31 mouse cellular contexts compared by ENCODE assay signal in the genomic region with DNA sequence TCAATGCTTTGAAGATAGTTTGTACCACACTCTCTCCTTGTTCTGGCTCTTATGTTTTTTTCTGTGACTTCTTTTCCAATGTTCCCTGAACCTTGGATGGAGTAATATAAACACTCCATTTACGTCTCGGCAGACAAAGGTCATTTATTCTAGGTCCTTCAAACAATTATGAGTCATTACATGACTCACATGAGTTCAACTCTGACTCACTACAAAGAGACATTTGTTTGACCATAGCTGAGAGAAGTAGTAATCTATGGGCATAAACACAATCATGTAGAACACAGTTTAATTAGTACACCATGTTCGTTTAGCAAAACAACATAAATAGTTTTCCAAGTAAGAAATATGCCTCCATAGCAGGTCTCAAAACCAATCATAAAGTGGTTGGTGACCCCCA. TPM values are rescaled to one million over a fixed set of nuclear protein-coding genes. Genes with fewer than 3 reads are reported as not detected.
DNase-seq lines count a peak whose midpoint lies in the region; ATAC-seq and TF ChIP-seq lines count a peak whose summit lies in the region.
"Had no signal": no experiment of that assay in that cellular context is flagged by ENCODE, and none has a peak within 500 bp of the region (broad histone marks: within the 10 kb centered on the region; RNA-seq: fewer than 3 reads in every experiment).

No protein-coding gene starts in this region.

- no peaks in the 10 kb centered on the region for H3K36me3 ChIP-seq in C2C12 (ENCODE audit: control insufficient read depth, insufficient read depth)
- no peaks in the 10 kb centered on the region for H3K36me3 ChIP-seq in small intestine, adult 2 months (ENCODE audit: control insufficient read depth, insufficient read depth, low read length)
- no peaks in the 10 kb centered on the region for H3K36me3 ChIP-seq in hindbrain, embryonic 12.5 days
- H3K36me3 ChIP-seq: heart, embryonic 12.5 days; hindbrain, embryonic 15.5 days; midbrain, embryonic 12.5 days; neural tube, embryonic 12.5 days had no signal

- H3K9me3 ChIP-seq in hindbrain, embryonic 12.5 days (replicated peaks), result no peaks in the 10 kb centered on the region
- H3K9me3 ChIP-seq: forebrain, embryonic 13.5 days; heart, embryonic 12.5 days; hindbrain, embryonic 15.5 days; megakaryocyte, embryonic 14.5 days; midbrain, embryonic 12.5 days; neural tube, embryonic 12.5 days had no signal

- H3ac ChIP-seq in C2C12 (ENCODE audit: control insufficient read depth, insufficient read length, low read depth), result no peak overlapping the region

- H3K79me3 ChIP-seq in C2C12 (ENCODE audit: low read depth), result no peaks in the 10 kb centered on the region

- H3K27me3 ChIP-seq in C2C12 (ENCODE audit: control insufficient read depth, insufficient read depth, insufficient read length), result no peaks in the 10 kb centered on the region
- no peaks in the 10 kb centered on the region for H3K27me3 ChIP-seq in small intestine, adult 2 months (ENCODE audit: control insufficient read depth, insufficient read depth, low read length)
- H3K27me3 ChIP-seq in hindbrain, embryonic 12.5 days, result no peaks in the 10 kb centered on the region
- H3K27me3 ChIP-seq: forebrain, embryonic 13.5 days; hindbrain, embryonic 15.5 days; megakaryocyte, embryonic 14.5 days; midbrain, embryonic 12.5 days; neural tube, embryonic 12.5 days had no signal

- H3K4me1 ChIP-seq in small intestine, adult 2 months (ENCODE audit: control insufficient read depth, insufficient read depth, insufficient read length, low read length), result peaks cover 10% of the 10 kb centered on the region; the same call in 1 of the 2 replicates
- H3K4me1 ChIP-seq in hindbrain, embryonic 12.5 days, result no peaks in the 10 kb centered on the region
- H3K4me1 ChIP-seq: hindbrain, embryonic 15.5 days; megakaryocyte, embryonic 14.5 days had no signal

- DNase-seq in 3134 (ENCODE audit: extremely low read depth, insufficient read length, low spot score), result peak; percentile 22
- DNase-seq in brain, adult 2 months (ENCODE audit: low read depth, low spot score), result peak; percentile 2
- DNase-seq in gastrocnemius, adult 18-20 months (ENCODE audit: low spot score), result no peak
- no peak for DNase-seq in testis, postnatal 14 days (ENCODE audit: low spot score)
- DNase-seq: adrenal gland, adult 8-10 months; cerebellum, adult 11 months; cerebellum, adult 9-10 months; cerebellum, postnatal 36 days; heart, adult 2 months; heart, postnatal 4 days; kidney, adult 8-10 months; layer of hippocampus, adult 9-11 months; liver; lung, adult 2 months; lung, postnatal 4 days; right cerebral cortex, adult 18-20 months; thymus, adult 18-20 months; thymus, postnatal 36 days had no signal

- H3K4me2 ChIP-seq in hindbrain, embryonic 12.5 days (replicated peaks), result no peak overlapping the region
- H3K4me2 ChIP-seq: forebrain, embryonic 13.5 days; heart, embryonic 12.5 days; hindbrain, embryonic 15.5 days; midbrain, embryonic 12.5 days; neural tube, embryonic 12.5 days had no signal

- WGBS in small intestine, adult 2 months, result 15% methylated on average over 3 of the region's 3 CpGs
- WGBS in hindbrain, embryonic 12.5 days, result 74% methylated on average over 3 of the region's 3 CpGs

- TF ChIP-seq CTCF in C2C12 (IDR thresholded peaks at IDR 0.05; ENCODE audit: control insufficient read depth, insufficient read depth, insufficient read length), result no peak
- TF ChIP-seq CTCF in small intestine, adult 2 months (IDR thresholded peaks at IDR 0.05; ENCODE audit: extremely low read depth, insufficient read length, insufficient replicate concordance, low read depth, low read length), result no peak

- ATAC-seq in hindbrain, embryonic 12.5 days (ENCODE audit: low FRiP score), result no peak
- ATAC-seq: forebrain, embryonic 13.5 days; inflammation-experienced regulatory T-cells, adult 6 months had no signal

- peak overlapping the region; percentile 55; the same call in 1 of the 2 replicates for H3K27ac ChIP-seq in small intestine, adult 2 months (ENCODE audit: insufficient read depth, low read depth, low read length)
- H3K27ac ChIP-seq in hindbrain, embryonic 12.5 days, result no peak overlapping the region
- H3K27ac ChIP-seq: forebrain, embryonic 13.5 days; heart, adult 2 months; hindbrain, embryonic 15.5 days; kidney, postnatal 0 days; liver, embryonic 14.5 days; midbrain, embryonic 12.5 days; neural tube, embryonic 12.5 days had no signal

- H3K9ac ChIP-seq in hindbrain, embryonic 12.5 days, result no peak overlapping the region
- H3K9ac ChIP-seq: forebrain, embryonic 13.5 days; heart, embryonic 12.5 days; hindbrain, embryonic 15.5 days; liver, embryonic 14.5 days; midbrain, embryonic 12.5 days; neural tube, embryonic 12.5 days had no signal

- no peak overlapping the region for H3K4me3 ChIP-seq in C2C12 (ENCODE audit: insufficient read depth, poor library complexity, severe bottlenecking)
- no peak overlapping the region for H3K4me3 ChIP-seq in small intestine, adult 2 months (ENCODE audit: low read depth, low read length)
- no peak overlapping the region for H3K4me3 ChIP-seq in hindbrain, embryonic 12.5 days
- H3K4me3 ChIP-seq: forebrain, embryonic 13.5 days; heart, adult 2 months; heart, embryonic 12.5 days; hindbrain, embryonic 15.5 days; megakaryocyte, embryonic 14.5 days; midbrain, embryonic 12.5 days; myocyte; neural tube, embryonic 12.5 days had no signal

- TF ChIP-seq POLR2A in small intestine, adult 2 months (IDR thresholded peaks at IDR 0.05; ENCODE audit: low read depth, low read length), result no peak

- H3K79me2 ChIP-seq in C2C12 (ENCODE audit: control insufficient read depth, insufficient read depth), result no peaks in the 10 kb centered on the region

TF ChIP-seq in C2C12, 6 proteins besides CTCF, POLR2A, EP300 and RAD21:
- peak; percentile 88 for TF ChIP-seq FOSL1 (IDR thresholded peaks at IDR 0.05; ENCODE audit: insufficient read depth, low read length, poor library complexity, severe bottlenecking)
- TF ChIP-seq CEBPB (IDR thresholded peaks at IDR 0.05; ENCODE audit: low read depth), result no peak
- no peak for TF ChIP-seq USF1 (IDR thresholded peaks at IDR 0.05; ENCODE audit: low read depth)

RNA-seq across cellular contexts. Expression of gene Hmgcll1, which starts 59.6 kb away (rescaled TPM):
- 0.29 TPM for polyA plus RNA-seq in C2C12 (2012; fragmentation: generic; extraction: Trizol)
- polyA plus RNA-seq in small intestine, adult 2 months (2012; rRNA removed), result 0.14 TPM in 1 of 2 replicates, not detected in the other
- 17.2 and 18.3 TPM in 2 replicates for polyA plus RNA-seq in hindbrain, embryonic 12.5 days (2016; fragmentation: Nextera tagmentation; extraction: Ambion mirVana)
- under 1 TPM; 0.12 to 0.39 TPM for total RNA-seq in gastrocnemius, adult 18-20 months (2021)
- polyA plus RNA-seq: inflammation-experienced regulatory T-cells, adult 6 months had no signal

Comparison
In these comparisons a context has a peak if more than half of its experiments do, and no peak if none do; other contexts are left out.
1. DNase-seq: peak in 3134 (single experiment) and brain, adult 2 months (single experiment); none in gastrocnemius, adult 18-20 months (single experiment) and testis, postnatal 14 days (single experiment).
2. RNA of gene Hmgcll1, which starts 59.6 kb away (polyA plus RNA-seq): 17.2 to 18.3 TPM in hindbrain, embryonic 12.5 days; 0.29 TPM in C2C12 (single experiment) and 0.14 TPM in small intestine, adult 2 months; every median in the first group is over 10 times any median in the second.